Mouse (Mus musculus) CD4-positive naive resting alpha-beta T cell, adult 76 days (primary cell): ENCODE measurements around the gene Ptpdc1. TPM values are rescaled to one million over a fixed set of nuclear protein-coding genes. Genes with fewer than 3 reads are reported as not detected.

Source experiments
- total RNA-seq: library from RNA; stranded (reverse); gene quantifications from one replicate; pipeline ENCODE4 v1.2.4, GENCODE M21; 2023

Ptpdc1 gene
- 5.6 TPM for total RNA-seq

GRCm38 (mm10) chr13:48625433-48626184, at the start of gene Ptpdc1:
Gene Ptpdc1 (minus strand): TSS chr13:48625664.

GRCm38 (mm10) chr13:48662431-48663143, 37.1 kb upstream of the Ptpdc1 start, which contains the start of gene Barx1:
Gene Barx1 (plus strand): TSS chr13:48662998.

Other genes starting within 250 kb of the Ptpdc1 start
- 41.7 TPM for gene Zfp169, start 112.2 kb downstream of the Ptpdc1 start, total RNA-seq
- 1.8 TPM for gene A830005F24Rik, start 112.1 kb downstream of the Ptpdc1 start, total RNA-seq
- gene Barx1, start 37.3 kb upstream of the Ptpdc1 start, total RNA-seq, result not detected
- gene Phf2, start 245.5 kb upstream of the Ptpdc1 start, total RNA-seq, result 63.9 TPM